Mouse (Mus musculus) embryonic facial prominence, embryonic 12.5 days (tissue): ENCODE data around the gene Slco3a1. TPM values are rescaled to one million over a fixed set of nuclear protein-coding genes. Genes with fewer than 3 reads are reported as not detected.

ENCODE experiments used
- ATAC-seq: fragments of 200-750 bp; cut with Nextera tagmentation; 2 replicates; pipeline ENCODE4 v1.8.0; 2017; ENCODE audit not compliant: insufficient number of reproducible peaks, insufficient read depth, low FRiP score, low TSS enrichment
- H3K27ac ChIP-seq: fragments of 300-500 bp; sonication (generic); 2 replicates; pipeline ENCODE4 v1.5.1; 2016; ENCODE audit warnings: mild to moderate bottlenecking
- H3K27me3 ChIP-seq: fragments of 300-500 bp; sonication (generic); 2 replicates; pipeline ENCODE4 v1.6.1; 2016; ENCODE audit warnings: mild to moderate bottlenecking, moderate library complexity
- H3K36me3 ChIP-seq: fragments of 300-500 bp; sonication (generic); 2 replicates; pipeline ENCODE4 v1.6.1; 2016; ENCODE audit warnings: mild to moderate bottlenecking
- H3K4me1 ChIP-seq: fragments of 300-500 bp; sonication (generic); 2 replicates; pipeline ENCODE4 v1.6.1; 2016
- H3K4me2 ChIP-seq: fragments of 300-500 bp; sonication (generic); replicated peaks from 2 replicates; pipeline ENCODE4 v1.6.1; 2016; ENCODE audit warnings: mild to moderate bottlenecking, moderate library complexity
- H3K4me3 ChIP-seq: fragments of 300-500 bp; sonication (generic); 2 replicates; pipeline ENCODE4 v1.5.1; 2016; ENCODE audit warnings: mild to moderate bottlenecking
- H3K9ac ChIP-seq: fragments of 300-500 bp; sonication (generic); 2 replicates; pipeline ENCODE4 v1.6.1; 2016; ENCODE audit warnings: mild to moderate bottlenecking, moderate library complexity
- H3K9me3 ChIP-seq: fragments of 300-500 bp; sonication (generic); 2 replicates; pipeline ENCODE4 v1.6.1; 2016; ENCODE audit warnings: mild to moderate bottlenecking, moderate library complexity
- WGBS: fragments of 180-500 bp; shearing (Covaris S2); methylation state at CpG from one replicate; pipeline ENCODE4 v1.1.7; 2016; 5-methylcytosine and 5-hydroxymethylcytosine counted together
- polyA plus RNA-seq: library from polyadenylated mRNA; unstranded; fragments of >200 nt; fragmentation: Nextera tagmentation; extraction: Ambion mirVana; gene quantifications from 2 replicates; pipeline ENCODE4 v1.2.1, GENCODE M21; 2016

The Slco3a1 gene
- polyA plus RNA-seq, 1 experiment from 2014 or later, result 11.9 TPM

DNA sequence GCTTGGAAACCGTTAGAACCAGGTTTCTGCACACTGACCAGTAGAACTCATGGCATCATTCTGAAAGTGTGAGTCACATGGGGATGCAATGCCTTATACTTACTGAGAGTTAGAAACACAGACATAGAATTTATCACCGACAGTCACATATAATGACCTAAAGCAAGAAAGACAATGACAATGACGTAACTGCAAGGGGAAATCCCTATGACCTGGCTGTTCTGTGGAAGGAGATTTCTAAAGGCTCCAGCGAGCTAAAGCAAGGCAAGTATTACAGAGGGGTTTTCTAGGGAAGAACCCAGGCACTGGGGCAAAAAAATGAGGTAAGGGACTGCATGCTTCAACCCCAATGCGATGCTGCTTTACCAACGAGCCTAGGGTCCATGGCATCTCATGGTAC lies 26.9 kb downstream of the Slco3a1 start:
- no peak overlapping the region for H3K4me2 ChIP-seq
- 85% methylated on average over 6 of the region's 6 CpGs for WGBS
- no peak overlapping the region for H3K4me3 ChIP-seq
- no peaks in the 10 kb centered on the region for H3K27me3 ChIP-seq
- no peak overlapping the region for H3K27ac ChIP-seq
- peaks cover 6% of the 10 kb centered on the region; the same call in 1 of the 2 replicates for H3K4me1 ChIP-seq
- no peak for ATAC-seq
- no peak overlapping the region for H3K9ac ChIP-seq
- no peaks in the 10 kb centered on the region for H3K9me3 ChIP-seq
- H3K36me3 ChIP-seq, result no peaks in the 10 kb centered on the region

DNA sequence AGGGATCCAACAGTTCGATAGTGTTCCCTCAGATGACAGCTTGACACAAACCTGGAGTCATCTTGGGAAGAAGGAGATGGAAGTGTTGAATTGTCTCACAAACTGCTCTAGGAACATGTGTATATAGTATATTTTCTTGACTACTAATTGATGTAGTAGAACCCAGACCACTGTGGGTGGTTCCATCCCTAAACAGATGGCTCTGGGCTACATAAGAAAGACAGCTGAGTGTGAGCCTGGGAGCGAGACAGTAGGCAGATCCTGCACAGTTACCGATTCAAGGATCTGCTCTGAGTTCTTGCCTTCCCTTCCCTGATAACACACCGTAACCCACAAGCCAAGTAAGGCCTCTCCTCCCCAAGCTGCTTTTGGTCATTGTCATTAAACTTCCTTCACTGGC lies 28.6 kb downstream of the Slco3a1 start:
- Histone ChIP-seq H3K9ac (no peak overlapping the region), H3K36me3 (no peaks in the 10 kb centered on the region), H3K9me3 (no peaks in the 10 kb centered on the region), H3K4me3 (no peak overlapping the region), H3K27ac (no peak overlapping the region), H3K4me1 (peaks cover 6% of the 10 kb centered on the region; the same call in 1 of the 2 replicates), H3K27me3 (no peaks in the 10 kb centered on the region), H3K4me2 (no peak overlapping the region)
- no peak for ATAC-seq
- WGBS, result 84% methylated on average over 4 of the region's 4 CpGs

DNA sequence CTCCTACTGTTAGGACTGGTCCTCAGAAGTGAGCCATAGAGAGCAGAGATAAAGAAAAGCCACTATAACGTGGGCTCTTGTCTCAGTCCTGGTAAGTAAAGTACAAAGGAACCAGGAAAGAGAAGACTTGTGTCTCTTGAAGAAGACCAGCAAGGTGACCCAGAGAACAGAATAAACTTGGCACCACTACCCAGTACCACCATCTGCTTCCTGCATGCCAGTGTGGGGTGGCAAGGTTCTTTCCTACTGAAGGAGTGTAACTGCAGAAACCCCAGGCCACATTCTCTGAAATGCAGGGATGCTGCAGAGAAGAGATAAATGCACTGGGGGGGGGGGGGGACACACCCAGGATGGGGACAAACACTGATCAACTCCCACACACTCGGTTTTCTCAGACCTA lies 29.0 kb downstream of the Slco3a1 start:
- H3K27ac ChIP-seq, result no peak overlapping the region
- peaks cover 6% of the 10 kb centered on the region; the same call in 1 of the 2 replicates for H3K4me1 ChIP-seq
- no peak overlapping the region for H3K4me3 ChIP-seq
- no peaks in the 10 kb centered on the region for H3K27me3 ChIP-seq
- H3K9ac ChIP-seq, result no peak overlapping the region
- H3K4me2 ChIP-seq, result no peak overlapping the region
- 80% methylated on average over 2 of the region's 2 CpGs for WGBS
- H3K36me3 ChIP-seq, result no peaks in the 10 kb centered on the region
- H3K9me3 ChIP-seq, result no peaks in the 10 kb centered on the region
- no peak for ATAC-seq

DNA sequence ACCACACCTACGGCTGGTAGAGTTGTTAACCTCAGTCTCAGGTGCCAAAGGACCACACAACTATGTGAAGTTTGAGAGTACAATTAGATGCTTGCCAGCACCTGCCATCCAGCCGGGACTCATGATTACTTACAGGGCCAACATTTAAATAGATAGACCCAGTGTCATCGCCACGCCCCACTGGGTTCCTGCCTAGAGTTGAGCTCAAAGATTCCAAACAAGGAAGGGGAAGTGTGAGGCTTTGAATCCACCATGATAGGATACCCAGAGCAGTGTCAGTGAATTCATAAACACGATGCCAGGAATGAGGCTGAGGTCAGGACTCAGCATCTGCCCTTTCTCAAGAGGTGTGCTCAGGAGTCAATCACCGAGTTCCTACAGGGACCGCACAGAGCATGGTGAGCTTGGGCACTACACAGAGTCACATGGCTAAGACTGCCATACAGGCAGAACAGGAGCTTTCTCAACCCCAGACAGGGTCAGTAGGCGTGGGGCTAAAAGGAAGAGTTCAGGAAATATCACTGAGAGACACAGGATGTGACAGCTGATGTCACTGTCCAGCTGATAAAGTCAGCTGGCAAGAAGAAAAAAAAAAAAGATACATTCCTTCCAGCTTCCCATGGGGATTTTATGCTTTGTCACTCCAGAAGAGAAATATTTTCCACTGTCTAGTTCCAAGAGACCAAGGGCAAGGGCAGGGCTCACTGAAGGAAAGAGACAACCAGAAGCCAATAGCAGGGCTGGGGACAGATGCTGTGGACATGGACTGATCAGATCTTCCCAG lies 30.2 kb downstream of the Slco3a1 start:
- Histone ChIP-seq H3K4me3 (no peak overlapping the region), H3K4me2 (no peak overlapping the region), H3K9ac (no peak overlapping the region), H3K4me1 (peaks cover under 1% of the 10 kb centered on the region; the same call in 1 of the 2 replicates), H3K27me3 (no peaks in the 10 kb centered on the region), H3K36me3 (no peaks in the 10 kb centered on the region), H3K27ac (no peak overlapping the region), H3K9me3 (no peaks in the 10 kb centered on the region)
- no peak for ATAC-seq
- WGBS, result 82% methylated on average over 8 of the region's 8 CpGs

DNA sequence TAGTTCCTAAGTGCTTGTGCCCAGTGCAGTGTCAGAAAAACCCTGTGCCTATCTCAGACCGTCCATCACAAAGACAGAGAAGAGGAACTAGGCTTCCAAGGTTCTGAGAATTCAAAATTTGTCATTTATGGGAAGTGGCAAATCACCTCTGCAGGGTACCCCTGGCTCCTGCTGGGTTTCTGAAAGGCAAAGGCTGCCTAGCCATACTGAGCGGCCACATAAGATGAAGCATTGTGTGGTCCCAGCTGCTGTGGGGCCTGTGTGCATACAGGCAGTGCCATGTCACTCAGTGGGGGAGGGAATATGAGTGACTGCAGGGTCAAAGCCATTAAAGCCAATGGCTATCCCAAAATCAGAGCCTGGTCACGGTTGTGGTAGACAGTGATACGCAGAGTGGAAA lies 31.5 kb downstream of the Slco3a1 start:
- ATAC-seq, result no peak
- WGBS, result 72% methylated on average over 4 of the region's 4 CpGs
- Histone ChIP-seq H3K4me3 (no peak overlapping the region), H3K9ac (no peak overlapping the region), H3K27me3 (no peaks in the 10 kb centered on the region), H3K9me3 (no peaks in the 10 kb centered on the region), H3K27ac (no peak overlapping the region), H3K4me1 (no peaks in the 10 kb centered on the region), H3K4me2 (no peak overlapping the region), H3K36me3 (no peaks in the 10 kb centered on the region)

DNA sequence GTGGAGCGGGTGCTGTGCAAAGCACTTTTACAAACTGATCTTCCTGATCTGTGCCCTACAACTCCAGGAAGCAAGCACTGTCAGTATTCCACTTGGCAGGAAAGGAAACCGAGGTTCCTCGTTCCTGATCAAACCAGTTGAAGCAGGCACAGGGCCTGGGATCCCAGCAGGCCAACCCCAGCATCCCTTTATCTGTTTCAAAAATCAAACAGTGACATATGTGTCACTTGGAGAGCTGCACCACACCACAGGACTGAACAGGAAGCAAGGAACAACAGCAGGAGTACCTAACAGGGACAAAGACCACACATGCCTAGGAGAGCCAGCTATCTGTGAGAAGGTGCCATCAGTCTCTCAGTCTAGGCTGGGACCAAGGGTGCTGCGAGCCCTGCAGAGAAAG lies 32.3 kb downstream of the Slco3a1 start:
- 84% methylated on average over 4 of the region's 4 CpGs for WGBS
- no peak for ATAC-seq
- Histone ChIP-seq H3K36me3 (no peaks in the 10 kb centered on the region), H3K9ac (no peak overlapping the region), H3K4me1 (no peaks in the 10 kb centered on the region), H3K9me3 (no peaks in the 10 kb centered on the region), H3K27me3 (no peaks in the 10 kb centered on the region), H3K4me3 (no peak overlapping the region), H3K4me2 (no peak overlapping the region), H3K27ac (no peak overlapping the region)

DNA sequence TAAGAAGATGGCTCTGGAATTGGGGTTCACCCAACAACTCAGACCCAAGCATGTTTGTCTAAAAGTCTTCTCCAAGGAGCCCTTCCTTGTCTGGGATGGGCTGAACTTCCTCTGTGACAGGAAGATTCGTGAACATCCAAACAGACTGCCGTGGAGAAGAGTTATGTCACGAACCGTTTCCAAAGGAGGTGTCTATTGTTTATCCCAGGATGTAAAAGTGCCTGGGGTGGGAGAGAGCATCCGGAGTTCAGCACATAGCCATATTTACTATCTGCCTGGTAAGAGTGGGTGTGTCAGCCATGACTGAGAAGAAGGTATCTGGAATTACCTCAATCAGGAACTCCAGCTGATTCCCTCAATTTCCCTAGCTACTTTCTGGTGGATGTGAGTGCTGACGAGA lies 35.2 kb downstream of the Slco3a1 start:
- H3K36me3 ChIP-seq, result no peaks in the 10 kb centered on the region
- no peaks in the 10 kb centered on the region for H3K27me3 ChIP-seq
- 74% methylated on average over 6 of the region's 6 CpGs for WGBS
- no peaks in the 10 kb centered on the region for H3K4me1 ChIP-seq
- ATAC-seq, result no peak
- no peaks in the 10 kb centered on the region for H3K9me3 ChIP-seq
- no peak overlapping the region for H3K4me2 ChIP-seq
- no peak overlapping the region for H3K4me3 ChIP-seq
- H3K27ac ChIP-seq, result no peak overlapping the region
- no peak overlapping the region for H3K9ac ChIP-seq

DNA sequence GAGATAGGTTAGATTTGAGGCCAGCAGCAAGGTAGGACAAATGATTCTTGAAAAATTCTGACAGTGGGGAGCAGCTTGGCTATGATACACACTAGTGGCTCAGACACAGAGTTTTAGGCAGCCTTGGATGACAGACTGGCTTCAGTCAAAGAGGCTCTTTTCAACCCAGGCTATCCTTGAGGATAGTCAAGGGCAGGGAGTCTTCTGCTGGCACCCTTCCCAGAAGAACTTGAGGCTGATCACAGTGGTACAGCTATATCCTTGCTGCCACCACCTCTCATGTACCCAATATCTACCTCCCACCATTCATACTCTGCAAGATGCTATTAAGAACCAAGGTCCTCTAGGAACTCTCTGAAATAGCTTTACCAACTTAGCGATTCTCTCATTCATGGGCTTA lies 35.8 kb downstream of the Slco3a1 start:
- Histone ChIP-seq H3K4me2 (no peak overlapping the region), H3K27ac (no peak overlapping the region), H3K36me3 (no peaks in the 10 kb centered on the region), H3K9me3 (no peaks in the 10 kb centered on the region), H3K4me1 (no peaks in the 10 kb centered on the region), H3K4me3 (no peak overlapping the region), H3K27me3 (no peaks in the 10 kb centered on the region), H3K9ac (no peak overlapping the region)
- 98% methylated on average over 1 of the region's 1 CpGs for WGBS
- ATAC-seq, result no peak

DNA sequence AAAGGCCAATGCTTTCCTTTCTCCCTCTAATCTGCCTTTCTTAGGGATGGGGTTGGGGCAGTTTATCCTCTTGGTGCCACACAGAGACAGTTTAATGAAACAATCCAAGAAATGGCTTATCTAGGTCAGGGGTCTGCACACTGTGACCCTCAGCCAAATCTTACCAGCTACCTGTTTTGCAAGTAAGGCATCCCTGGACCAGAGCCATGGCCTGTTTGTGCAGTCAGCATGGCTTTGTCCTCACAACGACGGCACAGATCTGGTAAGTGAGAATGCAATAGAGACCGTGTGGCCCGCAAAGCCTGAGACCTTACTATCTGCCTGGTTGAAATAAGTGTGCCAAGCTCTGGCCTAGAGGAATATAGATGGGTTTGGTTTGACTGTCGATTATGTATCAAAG lies 36.3 kb downstream of the Slco3a1 start:
- no peak overlapping the region for H3K4me2 ChIP-seq
- no peaks in the 10 kb centered on the region for H3K4me1 ChIP-seq
- whole genome bisulfite sequencing, result 89% methylated on average over 5 of the region's 5 CpGs
- no peak overlapping the region for H3K9ac ChIP-seq
- no peak for ATAC-seq
- H3K9me3 ChIP-seq, result no peaks in the 10 kb centered on the region
- no peak overlapping the region for H3K4me3 ChIP-seq
- H3K27me3 ChIP-seq, result no peaks in the 10 kb centered on the region
- no peak overlapping the region for H3K27ac ChIP-seq
- no peaks in the 10 kb centered on the region for H3K36me3 ChIP-seq

DNA sequence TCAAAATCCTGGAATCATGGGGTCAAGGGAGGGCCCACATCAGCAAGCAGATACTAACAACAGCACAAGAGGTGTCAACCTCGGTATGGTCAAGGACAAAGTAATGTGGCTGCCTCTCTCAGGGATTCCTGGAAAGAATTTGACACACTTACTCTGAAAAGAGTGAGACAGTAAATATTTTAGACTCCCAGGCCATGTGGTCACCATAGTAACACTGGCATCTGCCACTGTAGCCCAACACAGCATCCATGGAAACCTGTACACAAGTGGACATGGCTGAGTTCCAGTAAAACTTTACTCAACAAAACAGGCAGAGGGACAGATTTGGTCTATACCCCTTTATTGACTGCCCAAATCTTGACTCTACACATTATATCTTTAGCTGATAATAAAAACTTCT lies 43.9 kb downstream of the Slco3a1 start:
- Histone ChIP-seq H3K27ac (no peak overlapping the region), H3K9ac (no peak overlapping the region), H3K4me3 (no peak overlapping the region), H3K9me3 (no peaks in the 10 kb centered on the region), H3K27me3 (no peaks in the 10 kb centered on the region), H3K4me2 (no peak overlapping the region), H3K36me3 (no peaks in the 10 kb centered on the region), H3K4me1 (0 out of 2 replicates have a peak, but pooled peaks cover 3% of the 10 kb centered on the region)
- no peak for ATAC-seq
- WGBS, result 67% methylated on average over 1 of the region's 1 CpGs

DNA sequence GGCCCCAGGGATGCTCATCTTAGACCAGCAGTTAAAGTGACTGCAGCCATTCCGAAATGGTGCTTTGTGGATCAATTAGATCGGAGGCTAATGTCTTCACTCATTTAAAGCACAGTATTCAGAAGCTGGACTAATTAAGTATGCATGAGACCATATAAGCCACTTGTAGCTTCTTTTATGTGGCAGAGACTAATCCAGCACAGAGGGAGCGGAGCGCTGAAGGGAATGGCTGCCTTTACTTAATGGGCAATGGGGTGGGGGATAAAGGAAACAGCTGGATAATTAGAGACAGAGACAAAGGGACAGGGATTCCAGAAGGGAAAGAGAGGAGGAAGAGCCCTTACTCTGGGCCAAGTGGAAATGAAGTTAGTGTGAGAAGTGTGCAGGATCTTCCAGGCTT lies 46.4 kb downstream of the Slco3a1 start:
- no peak overlapping the region for H3K27ac ChIP-seq
- H3K4me2 ChIP-seq, result no peak overlapping the region
- H3K36me3 ChIP-seq, result no peaks in the 10 kb centered on the region
- H3K27me3 ChIP-seq, result no peaks in the 10 kb centered on the region
- ATAC-seq, result no peak
- H3K4me1 ChIP-seq, result 0 out of 2 replicates have a peak, but pooled peaks cover 3% of the 10 kb centered on the region
- H3K4me3 ChIP-seq, result no peak overlapping the region
- H3K9ac ChIP-seq, result no peak overlapping the region
- no peaks in the 10 kb centered on the region for H3K9me3 ChIP-seq
- 46% methylated on average over 4 of the region's 4 CpGs for WGBS

DNA sequence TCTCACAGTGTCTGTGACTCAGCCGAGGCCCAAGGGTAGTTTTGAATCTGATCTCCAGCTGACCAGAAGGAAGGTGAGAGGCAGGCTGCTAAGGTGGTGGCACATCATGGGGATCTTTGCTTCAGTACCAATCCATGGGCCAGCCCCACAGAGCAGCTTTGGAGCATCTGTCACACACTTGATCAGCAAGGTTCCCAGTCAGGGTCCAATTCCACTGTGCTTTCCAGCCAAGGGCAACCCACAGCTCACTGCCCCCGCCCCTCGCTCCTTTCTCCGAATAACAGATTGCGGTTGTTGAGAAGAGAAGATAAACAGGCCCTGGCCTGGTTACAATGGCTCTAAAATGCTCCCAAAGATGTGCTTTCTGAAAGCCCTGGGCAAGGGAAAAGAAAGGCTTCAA lies 47.7 kb downstream of the Slco3a1 start:
- Histone ChIP-seq H3K4me3 (no peak overlapping the region), H3K27me3 (no peaks in the 10 kb centered on the region), H3K9me3 (no peaks in the 10 kb centered on the region), H3K36me3 (no peaks in the 10 kb centered on the region), H3K9ac (no peak overlapping the region), H3K4me1 (0 out of 2 replicates have a peak, but pooled peaks cover 3% of the 10 kb centered on the region), H3K27ac (no peak overlapping the region), H3K4me2 (no peak overlapping the region)
- ATAC-seq, result no peak
- 92% methylated on average over 5 of the region's 5 CpGs for WGBS
